Mouse (Mus musculus): ENCODE results near the gene Aaas.

The Aaas gene

GRCm38 (mm10) chr15:102356501-102357325, 6.1 kb upstream of the Aaas start:
- no peak for DNase-seq

DNA sequence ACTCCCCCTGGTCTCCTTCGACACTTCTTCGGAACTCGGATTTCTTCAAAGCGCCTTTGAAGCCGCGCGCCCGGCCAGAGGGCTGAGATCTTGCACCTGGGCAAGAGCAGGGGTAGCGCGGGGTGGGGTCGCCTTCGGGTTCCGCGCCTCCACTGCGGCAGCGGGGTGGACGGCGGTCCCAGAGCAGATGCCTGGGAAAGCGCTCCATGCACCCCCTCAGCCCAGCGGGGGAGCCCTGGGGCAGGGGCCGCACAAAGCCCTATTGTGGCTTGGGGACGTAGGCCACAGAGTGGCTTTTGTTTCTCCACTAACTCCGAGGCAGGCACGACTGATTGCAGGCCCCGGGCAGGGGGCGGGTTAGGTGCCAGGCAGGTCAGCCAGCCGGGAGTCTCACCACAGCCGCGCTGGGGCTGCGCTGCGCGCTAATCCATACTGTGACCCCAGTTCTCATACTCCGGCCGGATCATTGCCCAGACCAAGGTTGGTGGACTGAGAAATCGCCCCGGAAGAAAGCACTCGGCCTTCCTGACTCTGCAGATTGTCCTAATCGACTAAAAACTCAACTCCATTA, 5.4 kb upstream of the Aaas start:
- peak in 1 of 2 experiments; percentile 47 for DNase-seq

DNA sequence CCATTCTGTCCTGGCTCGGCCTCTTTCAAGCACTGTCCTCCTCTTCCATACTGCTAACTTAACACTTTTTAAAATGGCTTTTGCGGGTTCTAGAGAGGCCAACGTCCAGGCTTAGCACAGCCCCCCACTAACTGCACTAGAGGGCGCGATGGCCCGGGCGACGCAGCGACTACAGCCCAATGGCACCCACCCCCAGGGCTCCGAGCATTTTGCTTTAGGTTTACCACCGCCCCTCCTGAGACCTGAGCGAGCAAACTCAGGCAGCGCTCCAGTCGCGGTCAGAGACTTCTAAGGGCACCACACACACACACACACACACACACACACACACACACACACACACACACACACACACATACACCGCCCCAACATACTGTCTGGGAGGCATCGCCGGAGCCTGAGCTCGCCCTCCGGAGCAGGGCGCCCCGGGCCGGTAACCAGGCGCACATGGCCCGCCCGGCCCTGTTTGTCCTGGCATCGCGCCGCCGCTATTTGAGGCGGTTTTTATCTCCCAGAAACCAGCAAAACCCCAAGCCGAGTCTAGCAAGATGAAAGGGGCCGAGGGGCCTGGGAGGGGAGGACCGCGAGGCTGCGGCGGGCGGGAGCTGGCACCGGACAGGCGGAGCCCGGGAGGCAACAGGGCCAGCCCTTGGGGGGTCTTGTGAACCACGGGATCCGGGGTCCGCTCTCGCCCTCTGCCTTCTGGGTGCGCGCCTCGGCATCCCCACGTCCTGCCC, 4.7 kb upstream of the Aaas start:
- peak; percentile 63 to 73 for DNase-seq

GRCm38 (mm10) chr15:102353986-102354385, 3.4 kb upstream of the Aaas start:
- DNase-seq, result no peak

- no peak for DNase-seq
Observed at GRCm38 (mm10) chr15:102352177-102352576, 1.6 kb upstream of the Aaas start.

DNA sequence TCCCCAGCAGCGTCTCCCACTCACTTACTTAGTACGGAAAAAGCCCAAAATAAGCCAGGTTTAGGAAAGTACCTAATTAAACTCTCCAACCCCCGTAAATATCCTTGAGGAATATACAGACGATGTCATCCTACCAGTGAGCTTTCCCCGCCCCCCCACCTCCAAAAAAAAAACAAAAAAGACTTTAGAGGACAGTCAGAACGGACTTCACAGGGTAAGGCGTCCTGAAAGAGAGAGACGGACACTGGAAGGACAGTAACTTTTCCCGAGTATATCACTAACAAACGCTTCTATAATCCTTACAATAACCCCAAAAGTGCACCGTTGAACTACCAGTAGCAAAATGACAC, 346 bp upstream of the Aaas start:
- DNase-seq, result no peak

DNA sequence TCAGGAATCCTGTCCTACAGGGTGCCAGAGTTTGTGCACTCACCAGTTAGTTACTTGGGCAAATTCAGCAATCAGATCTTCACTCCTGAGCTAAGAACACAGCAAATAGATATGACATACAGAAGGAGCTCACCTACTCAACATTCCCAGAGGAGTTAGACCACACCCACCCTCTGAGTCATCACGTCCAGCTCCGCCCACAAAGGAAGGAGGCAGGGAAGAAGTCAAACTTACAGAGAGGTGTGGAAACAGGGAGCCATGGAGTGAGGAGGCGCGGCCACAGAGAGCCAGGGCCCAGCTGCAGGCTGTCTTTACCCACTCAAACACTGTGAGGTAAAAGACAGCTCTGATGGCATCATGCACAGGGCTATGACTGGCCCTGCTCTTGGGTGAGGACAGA, 4.1 kb downstream of the Aaas start:
- no peak for DNase-seq

- no peak for DNase-seq
Observed at GRCm38 (mm10) chr15:102344490-102344889, 6.1 kb downstream of the Aaas start.

- DNase-seq, result peak; percentile 57 to 67
Observed at GRCm38 (mm10) chr15:102341580-102341979, 9.0 kb downstream of the Aaas start.

GRCm38 (mm10) chr15:102339612-102340011, 11.0 kb downstream of the Aaas start:
- no peak for DNase-seq

DNA sequence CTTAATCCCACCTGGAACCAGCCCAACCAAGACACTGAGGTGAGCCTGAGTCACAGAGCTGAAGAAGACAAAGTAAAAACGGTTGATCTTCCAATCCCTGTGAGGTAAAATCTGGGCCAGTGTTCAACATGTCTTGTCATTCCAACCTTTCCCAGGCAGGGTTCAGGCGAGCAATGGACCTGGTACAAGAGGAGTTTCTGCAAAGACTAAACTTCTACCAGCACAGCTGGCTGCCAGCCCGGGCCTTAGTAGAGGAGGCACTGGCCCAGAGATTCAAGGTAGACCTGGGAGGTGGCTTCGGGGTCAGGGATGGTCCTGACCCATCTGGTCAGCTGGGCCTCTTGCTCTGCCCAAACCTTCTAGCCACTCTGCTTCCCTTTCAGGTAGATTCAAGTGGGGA, 13.6 kb downstream of the Aaas start:
- no peak for DNase-seq

- DNase-seq, result peak in 1 of 2 experiments; percentile 20
Observed at GRCm38 (mm10) chr15:102335925-102336324, 14.6 kb downstream of the Aaas start.

DNA sequence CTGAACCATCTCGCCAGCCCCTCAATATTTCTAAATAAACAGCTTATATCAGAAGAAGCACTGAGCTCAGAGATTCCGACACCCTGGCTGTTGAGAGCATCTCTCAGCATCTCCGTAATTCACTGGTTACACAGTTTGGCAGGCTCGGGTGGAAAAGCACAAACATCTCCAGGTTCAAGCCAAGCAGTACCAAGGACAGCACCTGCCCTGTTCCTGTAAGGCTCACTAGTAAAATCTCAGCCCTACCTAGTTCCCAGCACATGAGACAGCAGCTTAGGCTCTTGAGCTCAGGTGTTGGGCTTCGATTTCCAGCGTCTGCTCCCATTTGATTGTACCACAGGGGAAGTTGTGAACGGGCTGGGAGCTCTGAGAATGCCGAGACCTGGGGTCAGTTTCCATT, 15.3 kb downstream of the Aaas start:
- no peak for DNase-seq

DNA sequence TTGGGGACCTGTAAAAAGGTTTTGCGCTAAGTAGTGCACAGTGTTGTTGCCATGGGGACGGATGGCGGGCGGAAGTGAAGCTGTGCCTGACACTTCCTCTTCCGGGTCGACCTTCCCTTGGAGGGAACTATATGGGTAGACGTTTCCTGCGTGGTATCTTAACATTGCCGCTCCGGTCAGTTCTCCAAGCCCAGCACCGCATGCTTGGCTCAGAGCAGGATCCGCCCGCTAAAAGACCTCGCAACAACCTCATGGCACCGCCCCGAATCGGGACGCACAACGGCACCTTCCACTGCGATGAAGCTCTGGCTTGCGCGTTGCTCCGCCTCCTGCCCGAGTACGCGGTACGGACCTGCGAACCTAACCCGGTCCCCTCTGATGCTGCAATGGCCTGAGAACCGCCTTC, 19.0 kb downstream of the Aaas start, which contains the start of gene Myg1:
Gene Myg1 (plus strand): TSS at position 100 of the 406 bp plus-strand sequence.
- DNase-seq, result peak; percentile 86 to 87

GRCm38 (mm10) chr15:102326892-102327291, 23.7 kb downstream of the Aaas start:
- DNase-seq, result no peak

DNA sequence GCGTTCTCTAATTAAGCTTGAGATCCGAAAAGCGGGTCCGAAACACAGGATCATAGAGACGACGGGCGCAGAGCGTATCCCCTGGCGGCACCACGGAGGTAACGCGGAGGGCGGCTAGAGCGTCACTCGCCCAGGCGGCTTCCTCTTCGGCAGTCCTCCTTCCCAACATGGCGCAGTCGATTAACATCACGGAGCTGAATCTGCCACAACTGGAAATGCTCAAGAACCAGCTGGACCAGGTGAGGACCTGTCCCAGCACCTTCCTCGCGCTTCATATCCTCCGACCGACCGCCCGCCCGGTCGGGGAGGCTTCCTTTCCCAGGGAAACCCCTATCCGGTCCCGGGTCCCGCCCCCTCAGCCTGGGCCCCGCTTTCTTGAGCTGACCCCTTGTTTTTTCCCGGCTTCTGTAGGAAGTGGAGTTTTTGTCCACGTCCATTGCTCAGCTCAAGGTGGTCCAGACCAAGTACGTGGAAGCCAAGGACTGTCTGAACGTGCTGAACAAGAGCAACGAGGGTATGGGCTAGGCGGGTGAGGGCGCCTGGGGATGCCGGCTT, 24.5 kb downstream of the Aaas start, which contains the start of gene Pfdn5:
Gene Pfdn5 (plus strand): TSS at position 95 of the 555 bp plus-strand sequence.
- DNase-seq, result peak; percentile 90

DNA sequence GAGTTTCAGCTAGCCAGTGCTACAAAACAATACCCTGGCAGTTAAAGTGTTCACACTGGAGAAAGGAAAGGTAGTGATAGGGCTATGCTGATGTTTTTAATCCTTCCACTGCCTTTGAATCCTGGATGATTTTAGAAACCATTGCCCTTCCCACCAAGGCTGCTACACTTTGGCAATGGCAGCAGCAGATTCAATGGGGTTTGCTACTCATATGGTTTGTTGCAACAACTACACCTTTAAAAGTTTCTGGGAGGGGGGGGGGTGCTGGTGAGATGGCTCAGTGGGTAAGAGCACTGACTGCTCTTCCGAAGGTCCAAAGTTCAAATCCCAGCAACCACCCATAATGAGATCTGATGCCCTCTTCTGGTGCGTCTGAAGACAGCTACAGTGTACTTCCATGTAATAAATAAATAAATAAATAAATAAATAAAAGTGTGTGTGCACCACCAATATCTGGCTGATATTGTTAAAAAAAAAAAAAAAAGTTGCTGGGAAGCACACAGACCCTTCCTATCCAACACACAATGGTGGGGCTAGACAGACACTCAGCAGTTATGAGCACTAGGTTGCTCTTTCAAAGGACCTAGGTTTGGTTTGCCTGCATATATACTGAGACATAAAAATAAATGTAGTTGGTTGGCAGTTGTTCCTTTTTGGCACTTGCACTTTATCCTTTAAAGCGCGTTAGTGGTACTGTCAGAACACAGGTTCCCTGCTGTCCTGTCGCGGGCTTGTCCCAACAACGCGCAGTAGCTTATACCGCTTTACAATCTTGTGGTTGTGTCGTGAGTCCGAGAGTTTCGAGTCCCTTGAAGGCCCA, 25.7 kb downstream of the Aaas start:
- DNase-seq, result no peak

GRCm38 (mm10) chr15:102316263-102316662, 34.3 kb downstream of the Aaas start:
- DNase-seq, result peak; percentile 55 to 80

GRCm38 (mm10) chr15:102315292-102315691, 35.3 kb downstream of the Aaas start:
- peak in 1 of 2 experiments; percentile 42 for DNase-seq

DNA sequence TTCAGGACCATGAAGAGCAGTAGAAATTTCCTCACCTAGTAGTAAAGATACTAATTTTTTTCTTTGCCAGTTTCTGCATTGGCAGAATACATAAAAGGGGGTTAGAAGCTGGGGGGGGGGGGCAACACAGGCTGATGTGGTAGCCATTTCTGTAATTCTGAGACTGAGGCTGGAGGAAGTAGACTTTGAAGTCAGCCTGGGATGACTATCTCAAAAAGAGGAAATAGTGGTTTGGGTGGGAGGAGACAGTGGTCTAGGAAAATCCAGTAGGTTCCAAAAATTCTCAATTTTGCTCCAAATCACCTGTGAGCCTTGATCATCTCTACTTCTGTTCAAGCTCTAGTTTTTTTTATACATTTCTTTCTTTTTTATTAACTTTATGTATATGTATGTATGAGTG, 39.1 kb downstream of the Aaas start:
- DNase-seq, result no peak

DNA sequence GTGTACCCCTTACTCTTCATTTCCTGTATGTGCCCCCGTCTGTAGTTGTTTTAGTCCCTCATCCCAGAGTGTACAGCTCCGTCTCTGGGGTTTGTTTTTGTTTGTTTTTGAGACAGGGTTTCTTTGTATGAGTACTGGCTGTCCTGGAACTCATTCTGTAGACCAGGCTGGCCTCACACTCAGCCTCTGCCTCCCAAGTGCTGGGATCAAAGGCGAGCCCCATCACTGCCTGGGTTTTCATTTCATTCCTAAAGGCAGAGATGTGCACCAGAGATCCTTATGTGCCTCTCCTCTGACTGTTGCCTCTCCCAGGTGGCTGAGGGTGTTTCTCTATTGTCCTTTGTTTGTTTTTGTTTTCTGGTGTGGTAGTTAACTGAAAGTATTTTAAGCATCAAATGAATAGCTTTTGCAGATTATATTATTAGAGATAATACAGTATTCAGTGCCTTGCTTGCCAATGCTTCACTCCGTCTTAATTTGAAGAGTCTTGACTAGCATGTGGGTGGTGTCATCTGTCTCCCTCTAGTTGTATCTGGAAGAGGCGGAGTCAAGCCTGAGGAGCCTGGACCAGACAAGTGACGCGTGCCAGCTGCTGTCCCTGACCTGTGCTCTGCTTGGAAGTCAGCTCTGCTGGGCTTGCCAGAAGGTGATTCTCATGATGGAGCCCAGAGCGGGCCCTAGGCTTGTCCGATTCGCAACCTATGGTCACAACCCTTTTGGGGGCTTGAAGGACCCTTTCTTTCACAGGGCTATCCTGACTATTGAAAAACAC, 40.3 kb downstream of the Aaas start:
- peak; percentile 57 to 88 for DNase-seq

DNA sequence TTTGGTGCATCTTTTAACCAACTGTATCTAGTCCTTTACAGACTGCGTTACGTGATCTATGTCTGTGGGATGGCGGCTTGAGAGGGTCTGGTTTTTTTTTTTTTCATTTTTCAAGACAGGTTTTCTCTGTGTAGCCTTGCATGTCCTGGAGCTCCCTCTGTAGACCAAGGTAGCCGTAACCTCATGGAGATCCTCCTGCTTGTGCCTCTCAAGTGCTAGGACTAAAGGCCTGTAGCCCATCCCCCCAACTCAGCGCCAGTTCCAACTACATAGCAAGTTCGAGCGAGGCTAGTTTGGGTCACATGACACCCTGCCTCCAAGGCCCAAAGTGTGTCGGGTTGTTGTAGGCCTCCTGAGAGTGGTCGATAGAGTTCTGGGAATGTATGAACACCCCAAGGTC, 41.9 kb downstream of the Aaas start:
- DNase-seq, result no peak
